Mouse (Mus musculus) embryonic fibroblast, embryonic 13.5 days (primary cell): ENCODE measurements around the gene Zgpat.

Experiments used
- CTCF ChIP-seq: IDR thresholded peaks from 2 replicates; pipeline ENCODE4 v1.5.1; 2011; ENCODE audit warnings: mild to moderate bottlenecking, control low read depth, low read length, moderate library complexity, borderline replicate concordance; ENCODE audit not compliant: insufficient read depth
- POLR2A ChIP-seq: IDR thresholded peaks from 2 replicates; pipeline ENCODE4 v1.6.1; 2011; ENCODE audit warnings: low read depth, mild to moderate bottlenecking, control low read depth, low read length, moderate library complexity

- TF ChIP-seq CTCF (no peak), POLR2A (no peak)
These were observed 11.1 kb downstream of the Zgpat start for GRCm38 (mm10) chr2:181375787-181376186.
